Mouse (Mus musculus) intestine, embryonic 16.5 days (tissue): ENCODE measurements at regions not wholly inside any gene's neighbourhood (a gene's known extent, or its start where the extent isn't known, plus 50 kb on each side); places are given as distances from the start of the nearest gene placed in this dataset.

Source experiments
- ATAC-seq: fragments of 200-750 bp; cut with Nextera tagmentation; 2 replicates; pipeline ENCODE4 v1.8.0; 2017; ENCODE audit warnings: moderate TSS enrichment, moderate library complexity
- H3K27ac ChIP-seq: fragments of 300-500 bp; sonication (generic); 2 replicates; pipeline ENCODE4 v1.5.1; 2014; ENCODE audit warnings: mild to moderate bottlenecking, low read length
- H3K27me3 ChIP-seq: fragments of 300-500 bp; sonication (generic); replicated peaks from 2 replicates; pipeline ENCODE4 v1.6.1; 2014; ENCODE audit warnings: low read length, control low read depth, mixed read lengths; ENCODE audit not compliant: control insufficient read depth, insufficient read depth
- H3K36me3 ChIP-seq: fragments of 300-500 bp; sonication (generic); 2 replicates; pipeline ENCODE4 v1.6.1; 2014; ENCODE audit warnings: low read length, control low read depth; ENCODE audit not compliant: control insufficient read depth, insufficient read depth
- H3K4me1 ChIP-seq: fragments of 300-500 bp; sonication (generic); 2 replicates; pipeline ENCODE4 v1.6.1; 2014; ENCODE audit warnings: low read length, control low read depth, mixed read lengths; ENCODE audit not compliant: control insufficient read depth, insufficient read depth
- H3K4me2 ChIP-seq: fragments of 300-500 bp; sonication (generic); 2 replicates; pipeline ENCODE4 v1.6.1; 2014; ENCODE audit warnings: low read depth, low read length, control low read depth
- H3K4me3 ChIP-seq: fragments of 300-500 bp; sonication (generic); 2 replicates; pipeline ENCODE4 v1.5.1; 2014; ENCODE audit warnings: mild to moderate bottlenecking, low read length
- H3K9ac ChIP-seq: fragments of 300-500 bp; sonication (generic); 2 replicates; pipeline ENCODE4 v1.6.1; 2014; ENCODE audit warnings: low read depth, low read length
- H3K9me3 ChIP-seq: fragments of 300-500 bp; sonication (generic); 2 replicates; pipeline ENCODE4 v1.6.1; 2016; ENCODE audit warnings: low read length, control low read depth; ENCODE audit not compliant: control insufficient read depth
- WGBS: fragments of 180-500 bp; shearing (Covaris S2); extraction: QIAGEN DNeasy Blood & Tissue Kit; methylation state at CpG from one replicate; pipeline ENCODE4 v1.1.7; 2014; 5-methylcytosine and 5-hydroxymethylcytosine counted together

DNA sequence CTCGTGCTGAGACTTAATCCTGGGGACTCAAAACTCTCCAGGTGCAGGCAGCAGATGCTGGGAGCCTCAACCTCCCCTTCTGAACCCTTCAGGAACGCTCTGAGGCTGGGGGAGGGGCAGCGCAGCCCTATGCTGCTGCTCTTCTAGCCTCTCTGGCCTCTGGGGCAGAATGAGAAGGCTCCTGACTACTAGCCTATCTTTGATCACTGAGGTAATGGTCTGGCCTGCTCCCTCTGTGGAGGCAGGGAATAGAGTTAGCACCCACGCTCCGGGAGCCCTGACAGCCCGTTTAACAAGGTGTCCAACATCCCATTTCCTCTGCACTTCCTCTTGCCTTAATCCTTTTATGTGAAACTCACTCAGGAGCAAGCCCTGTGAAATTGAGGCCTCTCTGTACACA, 79.4 kb upstream of the Lhx1 start:
- Histone ChIP-seq H3K4me3 (no peak overlapping the region), H3K27me3 (no peaks in the 10 kb centered on the region), H3K9me3 (no peaks in the 10 kb centered on the region), H3K27ac (no peak overlapping the region), H3K4me1 (peaks cover 6% of the 10 kb centered on the region), H3K4me2 (0 out of 2 replicates have a peak overlapping the region, but pooled peaks have one; percentile 13), H3K36me3 (no peaks in the 10 kb centered on the region), H3K9ac (no peak overlapping the region)
- WGBS: 4% methylated on average over 6 of the region's 6 CpGs
- ATAC-seq: no peak

DNA sequence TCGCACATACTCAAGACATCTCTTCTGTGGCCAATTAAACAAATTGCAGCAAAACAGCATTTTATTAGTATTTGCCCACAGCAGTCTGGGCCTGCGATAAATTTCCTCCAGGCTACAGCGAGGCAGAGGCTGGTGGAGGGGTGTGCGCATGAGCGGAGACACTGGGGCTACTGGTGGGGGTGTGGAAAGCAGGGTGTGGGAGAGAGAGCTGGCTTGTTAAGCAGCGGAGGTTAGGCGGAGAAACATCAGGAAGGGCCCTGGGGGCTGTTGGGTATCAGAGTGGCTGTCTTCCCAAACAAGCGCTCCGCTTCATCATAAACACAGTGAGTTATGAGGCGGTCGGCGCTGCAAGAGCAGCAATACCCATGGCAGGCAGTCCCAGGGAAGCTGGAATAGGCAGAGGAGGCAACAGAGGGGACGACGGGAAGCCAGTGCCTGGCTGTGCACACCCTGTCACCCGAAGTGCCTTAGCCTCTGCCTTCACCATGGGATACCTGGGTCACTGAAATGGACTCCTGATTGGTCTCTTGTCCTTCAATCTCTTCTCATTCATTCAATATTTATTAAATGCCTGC, 74.0 kb upstream of the Lhx1 start:
- no peak for ATAC-seq
- Histone ChIP-seq H3K4me3 (no peak overlapping the region), H3K27ac (no peak overlapping the region), H3K36me3 (no peaks in the 10 kb centered on the region), H3K27me3 (no peaks in the 10 kb centered on the region), H3K9ac (no peak overlapping the region), H3K4me2 (peak overlapping the region; percentile 14; the same call in 1 of the 2 replicates), H3K4me1 (no peaks in the 10 kb centered on the region), H3K9me3 (no peaks in the 10 kb centered on the region)
- 39% methylated on average over 15 of the region's 15 CpGs for WGBS

DNA sequence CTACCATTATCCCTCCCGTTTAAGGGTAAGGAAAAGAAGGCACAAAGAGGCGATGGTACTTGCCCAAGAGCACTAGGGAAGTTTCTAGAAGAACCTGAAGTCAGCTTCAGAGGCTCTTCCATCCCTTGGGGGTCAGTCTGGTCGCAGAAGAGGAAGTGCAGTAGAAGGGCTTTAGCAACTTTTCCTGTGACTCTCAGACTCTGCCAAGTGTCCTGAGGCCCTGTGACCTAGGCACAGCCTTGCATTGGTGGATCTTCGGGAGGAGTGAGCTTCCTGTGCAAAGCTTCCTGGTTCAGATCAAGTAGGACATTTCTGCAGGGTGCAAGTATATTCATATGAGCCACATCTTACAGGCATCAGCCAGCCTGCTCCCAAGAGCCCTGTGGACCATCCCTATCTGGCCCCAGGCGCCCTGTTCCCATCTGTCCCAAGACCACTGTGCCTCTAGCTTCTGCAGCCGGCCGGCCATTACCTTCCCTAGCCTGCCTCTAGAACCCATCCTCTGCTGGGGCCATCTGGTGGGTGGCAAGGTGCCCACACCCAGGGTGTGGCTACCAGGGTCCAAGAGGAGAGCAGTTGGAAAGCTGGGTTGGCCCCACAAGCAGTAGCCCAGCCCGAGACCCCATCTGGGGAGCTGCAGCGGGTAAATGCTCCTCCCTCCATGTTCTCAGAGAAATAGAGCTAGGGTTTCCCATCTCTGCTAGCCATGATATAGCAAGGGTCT, 72.4 kb upstream of the Lhx1 start:
- Histone ChIP-seq H3K9me3 (no peaks in the 10 kb centered on the region), H3K36me3 (no peaks in the 10 kb centered on the region), H3K4me2 (no peak overlapping the region), H3K9ac (no peak overlapping the region), H3K4me1 (no peaks in the 10 kb centered on the region), H3K27me3 (no peaks in the 10 kb centered on the region), H3K4me3 (no peak overlapping the region), H3K27ac (no peak overlapping the region)
- ATAC-seq: no peak
- WGBS: 83% methylated on average over 9 of the region's 9 CpGs

DNA sequence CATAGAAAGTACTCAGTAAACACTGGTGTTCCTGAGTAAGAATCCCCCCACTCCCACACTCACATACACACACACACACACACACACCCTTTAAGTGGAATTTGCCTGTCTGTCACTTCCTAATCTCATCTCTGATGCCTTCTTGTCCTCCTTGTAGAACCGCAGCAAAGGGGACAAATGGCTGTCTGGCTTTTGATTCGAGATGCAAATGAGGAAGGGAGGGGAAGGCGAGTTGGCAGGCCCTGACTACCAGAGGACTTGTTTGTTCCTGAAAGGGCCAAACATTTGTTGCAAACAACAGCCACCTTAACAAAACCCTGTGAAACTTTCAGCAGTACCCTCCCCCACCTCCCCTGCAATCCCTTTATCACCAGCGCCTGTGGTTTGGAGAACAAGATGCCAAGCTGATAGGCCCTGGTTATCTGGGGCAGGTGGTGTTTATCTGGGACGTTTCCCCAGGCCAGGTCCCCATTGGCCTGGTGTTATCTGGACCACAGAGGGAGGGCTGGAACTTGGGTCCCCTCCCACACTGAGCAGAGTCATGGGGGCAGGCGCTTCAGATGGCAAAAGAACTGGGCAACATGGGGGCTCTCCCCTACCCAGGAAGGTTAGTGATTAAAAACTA, 67.5 kb upstream of the Lhx1 start:
- WGBS: 27% methylated on average over 6 of the region's 6 CpGs
- Histone ChIP-seq H3K4me3 (no peak overlapping the region), H3K36me3 (no peaks in the 10 kb centered on the region), H3K27ac (no peak overlapping the region), H3K4me2 (no peak overlapping the region), H3K9me3 (no peaks in the 10 kb centered on the region), H3K4me1 (no peaks in the 10 kb centered on the region), H3K27me3 (no peaks in the 10 kb centered on the region), H3K9ac (no peak overlapping the region)
- no peak for ATAC-seq

DNA sequence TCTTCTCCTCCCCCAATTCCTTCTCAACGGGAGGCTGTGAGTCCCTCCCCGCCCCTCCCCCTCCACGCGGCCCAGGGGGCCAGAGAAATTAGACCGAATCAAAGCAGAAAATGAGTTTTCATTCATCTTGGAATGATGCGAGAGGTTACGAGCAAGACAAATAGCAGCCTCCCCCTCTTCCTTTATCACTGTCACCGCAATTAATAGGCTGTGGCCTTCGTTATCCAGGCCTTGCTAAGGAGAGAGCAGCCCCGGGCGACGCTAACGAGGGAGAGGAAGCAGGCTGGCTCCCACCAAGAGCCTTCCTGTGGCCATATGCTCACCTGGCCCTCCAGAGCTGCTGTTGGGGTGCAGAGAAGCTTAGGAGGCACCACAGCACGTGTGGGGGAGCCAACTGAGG, 61.8 kb upstream of the Lhx1 start:
- no peak for ATAC-seq
- WGBS: 39% methylated on average over 14 of the region's 14 CpGs

DNA sequence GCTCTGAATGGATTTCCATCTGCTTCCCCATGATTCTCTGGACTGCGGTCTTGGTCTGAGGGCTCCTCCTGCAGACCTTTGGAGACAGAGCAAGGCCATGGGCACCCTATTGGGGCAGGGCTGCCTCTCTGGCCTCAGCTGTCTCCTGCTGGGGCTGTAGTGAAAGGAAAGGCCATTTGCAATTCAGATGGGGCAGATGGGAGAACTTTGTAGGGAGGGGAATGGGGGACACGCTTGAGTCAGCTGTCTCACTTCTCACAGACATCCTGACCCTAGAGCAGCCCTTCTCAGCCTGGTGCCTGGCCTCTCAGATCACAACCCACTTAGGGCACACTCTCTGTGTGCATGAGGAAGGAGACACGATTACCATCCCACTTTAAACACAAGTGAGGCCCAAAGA, 60.3 kb upstream of the Lhx1 start:
- Histone ChIP-seq H3K36me3 (no peaks in the 10 kb centered on the region), H3K27me3 (no peaks in the 10 kb centered on the region), H3K4me1 (no peaks in the 10 kb centered on the region), H3K9ac (no peak overlapping the region), H3K9me3 (no peaks in the 10 kb centered on the region), H3K27ac (no peak overlapping the region), H3K4me3 (no peak overlapping the region), H3K4me2 (no peak overlapping the region)
- 44% methylated on average over 3 of the region's 3 CpGs for WGBS
- ATAC-seq: no peak

More for the DNA sequence above, 61.8 kb upstream of the Lhx1 start:
- Histone ChIP-seq H3K4me3 (no peak overlapping the region), H3K27me3 (no peaks in the 10 kb centered on the region), H3K27ac (no peak overlapping the region), H3K9me3 (no peaks in the 10 kb centered on the region), H3K4me1 (no peaks in the 10 kb centered on the region), H3K4me2 (no peak overlapping the region), H3K9ac (no peak overlapping the region), H3K36me3 (no peaks in the 10 kb centered on the region)

DNA sequence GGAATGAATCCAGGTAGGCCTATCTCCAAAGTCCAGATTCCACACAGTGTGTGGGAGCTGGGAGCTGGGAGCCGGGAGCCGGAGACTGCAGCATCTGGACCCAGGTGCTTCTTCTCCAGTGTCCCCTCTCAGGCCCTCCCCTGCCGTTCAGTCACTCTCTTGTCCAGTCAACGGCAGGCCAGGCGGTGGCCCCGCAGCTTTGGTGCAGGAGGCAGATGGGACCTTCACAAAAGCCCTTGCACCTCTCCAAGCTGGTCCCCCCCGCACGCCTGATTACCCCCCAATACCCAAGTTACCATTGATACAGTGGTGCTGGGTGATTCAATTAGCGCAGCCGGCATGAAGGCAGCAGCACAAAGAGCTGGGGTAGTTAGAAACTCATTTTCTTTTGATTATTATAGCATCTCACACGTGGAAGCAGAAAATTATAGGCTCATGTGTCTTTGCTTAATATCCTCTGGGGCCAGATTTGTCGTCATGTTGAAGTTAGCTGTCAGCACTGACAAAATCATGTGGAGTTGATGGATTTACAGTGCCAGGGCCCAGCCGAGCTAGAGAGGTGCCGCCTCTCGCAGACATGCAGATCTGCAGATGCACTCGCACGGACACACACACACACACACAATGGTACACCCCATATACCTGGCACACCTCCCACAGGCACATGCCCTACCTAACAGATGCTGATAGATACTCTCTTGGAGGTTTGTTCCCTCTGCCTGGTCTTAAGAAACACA, 53.6 kb upstream of the Lhx1 start:
- Histone ChIP-seq H3K4me1 (no peaks in the 10 kb centered on the region), H3K36me3 (no peaks in the 10 kb centered on the region), H3K27ac (no peak overlapping the region), H3K4me3 (no peak overlapping the region), H3K27me3 (no peaks in the 10 kb centered on the region), H3K9ac (no peak overlapping the region), H3K4me2 (no peak overlapping the region), H3K9me3 (no peaks in the 10 kb centered on the region)
- WGBS: 69% methylated on average over 17 of the region's 17 CpGs
- no peak for ATAC-seq
